Mouse (Mus musculus) liver, embryonic 14.5 days (tissue): ENCODE measurements around the gene Sox2.

Experiments
- CTCF ChIP-seq: IDR thresholded peaks from 2 replicates; pipeline ENCODE4 v1.5.1; 2016; ENCODE audit warnings: antibody characterized with exemption, low read depth, control low read depth
- EP300 ChIP-seq: IDR thresholded peaks from 2 replicates; pipeline ENCODE4 v1.6.1; 2016; ENCODE audit warnings: antibody characterized with exemption, low read depth

- TF ChIP-seq EP300 (no peak), CTCF (no peak)
Observed at GRCm38 (mm10) chr3:34637481-34637880, 12.7 kb upstream of the Sox2 start.
